Mouse (Mus musculus): ENCODE data around the gene Oxt. TPM values are rescaled to one million over a fixed set of nuclear protein-coding genes. Genes with fewer than 3 reads are reported as not detected.

The Oxt gene
- total and polyA plus RNA-seq, 2 experiments = not detected

DNA sequence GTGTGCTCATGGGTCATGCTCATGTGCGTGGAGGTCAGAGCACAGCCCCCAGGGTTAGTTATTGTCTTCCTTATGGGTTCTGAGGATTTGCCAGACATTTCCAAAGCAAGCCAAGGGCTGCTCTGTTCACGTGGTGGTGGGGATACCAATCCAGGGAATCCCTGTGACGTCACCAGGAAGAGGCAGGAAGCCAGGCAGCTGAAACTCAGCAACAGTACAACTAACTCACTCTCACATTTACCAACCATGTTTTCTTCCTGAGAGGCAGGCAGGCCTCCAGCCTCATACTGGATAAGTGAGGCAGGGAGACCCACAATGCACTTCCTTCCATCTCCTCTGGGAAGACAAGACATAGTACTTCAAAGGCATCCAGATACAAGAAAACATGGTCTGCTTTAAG lies 22.4 kb downstream of the Oxt start:
- Histone ChIP-seq H3K79me2 (ENCODE audit: control insufficient read depth, insufficient read depth, low read length) (no peaks in the 10 kb centered on the region), H3K36me3 (ENCODE audit: control insufficient read depth, insufficient read depth, low read length) (peaks cover 21% of the 10 kb centered on the region), H3K27me3 (ENCODE audit: control insufficient read depth, insufficient read depth, low read length) (no peaks in the 10 kb centered on the region), H3K9ac (ENCODE audit: low read depth, low read length) (no peak overlapping the region), H3K27ac (replicated peaks; ENCODE audit: insufficient read depth, low read depth, low read length) (no peak overlapping the region), H3K4me1 (ENCODE audit: control insufficient read depth, insufficient read depth, low read length) (no peaks in the 10 kb centered on the region), H3K4me3 (ENCODE audit: insufficient read depth, low read depth, low read length) (no peak overlapping the region)
- TF ChIP-seq CTCF (IDR thresholded peaks at IDR 0.05; ENCODE audit: low read depth, low read length) = no peak
- TF ChIP-seq POLR2A (IDR thresholded peaks at IDR 0.05; ENCODE audit: extremely low read depth, insufficient read depth, low read length) = no peak
- no peak for DNase-seq (ENCODE audit: extremely low read depth, low read depth, low spot score)
- 65% methylated on average over 3 of the region's 3 CpGs for WGBS

DNA sequence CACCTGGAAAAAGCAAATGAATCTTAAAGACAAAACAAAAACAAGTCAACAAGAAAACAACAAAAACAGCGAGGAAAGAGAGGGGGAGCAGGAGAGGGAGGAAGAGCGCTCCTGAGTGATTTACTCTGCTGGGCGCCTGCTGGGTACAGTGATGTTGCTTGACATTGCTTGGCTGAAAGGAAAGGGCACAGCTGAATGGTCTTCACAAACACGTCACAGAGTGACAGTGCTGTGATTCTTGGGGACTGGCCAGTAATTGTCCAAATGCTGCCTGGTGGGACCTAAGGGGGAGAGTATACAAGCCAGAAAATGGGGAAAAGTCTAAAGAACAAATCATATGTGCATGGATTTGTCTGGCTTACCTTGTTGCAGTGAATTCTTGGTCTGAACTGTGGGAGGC lies 26.2 kb downstream of the Oxt start:
- H3K27ac ChIP-seq (replicated peaks; ENCODE audit: insufficient read depth, low read depth, low read length) = no peak overlapping the region
- H3K79me2 ChIP-seq (ENCODE audit: control insufficient read depth, insufficient read depth, low read length) = no peaks in the 10 kb centered on the region
- 94% methylated on average over 4 of the region's 4 CpGs for WGBS
- no peaks in the 10 kb centered on the region for H3K4me1 ChIP-seq (ENCODE audit: control insufficient read depth, insufficient read depth, low read length)
- TF ChIP-seq POLR2A (IDR thresholded peaks at IDR 0.05; ENCODE audit: extremely low read depth, insufficient read depth, low read length) (no peak), CTCF (IDR thresholded peaks at IDR 0.05; ENCODE audit: low read depth, low read length) (no peak)
- peaks cover 20% of the 10 kb centered on the region for H3K36me3 ChIP-seq (ENCODE audit: control insufficient read depth, insufficient read depth, low read length)
- no peak overlapping the region for H3K9ac ChIP-seq (ENCODE audit: low read depth, low read length)
- H3K4me3 ChIP-seq (ENCODE audit: insufficient read depth, low read depth, low read length) = no peak overlapping the region
- H3K27me3 ChIP-seq (ENCODE audit: control insufficient read depth, insufficient read depth, low read length) = no peaks in the 10 kb centered on the region
- no peak for DNase-seq (ENCODE audit: extremely low read depth, low read depth, low spot score)

DNA sequence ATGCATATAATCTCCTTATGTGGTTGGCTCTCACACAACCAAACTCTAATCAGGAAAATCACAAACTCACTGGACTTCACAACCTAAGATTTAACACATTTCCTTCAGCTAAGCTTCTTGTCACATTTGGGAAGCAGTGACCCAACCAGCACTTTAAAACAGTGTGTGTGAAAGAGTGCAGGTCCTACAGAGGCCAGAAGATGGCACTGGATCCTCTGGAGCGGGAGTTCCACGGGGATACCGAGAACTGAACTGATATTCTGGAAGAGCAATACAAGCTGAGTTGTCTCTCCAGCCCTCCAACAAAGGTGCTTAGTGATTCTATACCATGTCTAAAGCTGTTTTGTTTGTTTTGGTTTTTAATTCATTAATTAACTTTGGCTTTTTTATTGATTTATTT lies 37.1 kb downstream of the Oxt start:
- H3K9ac ChIP-seq (ENCODE audit: low read depth, low read length) = no peak overlapping the region
- no peak overlapping the region for H3K4me3 ChIP-seq (ENCODE audit: insufficient read depth, low read depth, low read length)
- peak; percentile 24 for DNase-seq (ENCODE audit: extremely low read depth, low read depth, low spot score)
- TF ChIP-seq CTCF (IDR thresholded peaks at IDR 0.05; ENCODE audit: low read depth, low read length) (peak; percentile 52; the same call in 1 of the 2 replicates), POLR2A (IDR thresholded peaks at IDR 0.05; ENCODE audit: extremely low read depth, insufficient read depth, low read length) (no peak)
- WGBS = 75% methylated on average over 3 of the region's 3 CpGs
- no peaks in the 10 kb centered on the region for H3K4me1 ChIP-seq (ENCODE audit: control insufficient read depth, insufficient read depth, low read length)
- no peaks in the 10 kb centered on the region for H3K27me3 ChIP-seq (ENCODE audit: control insufficient read depth, insufficient read depth, low read length)
- H3K36me3 ChIP-seq (ENCODE audit: control insufficient read depth, insufficient read depth, low read length) = peaks cover 20% of the 10 kb centered on the region
- no peak overlapping the region for H3K27ac ChIP-seq (replicated peaks; ENCODE audit: insufficient read depth, low read depth, low read length)
- H3K79me2 ChIP-seq (ENCODE audit: control insufficient read depth, insufficient read depth, low read length) = no peaks in the 10 kb centered on the region

DNA sequence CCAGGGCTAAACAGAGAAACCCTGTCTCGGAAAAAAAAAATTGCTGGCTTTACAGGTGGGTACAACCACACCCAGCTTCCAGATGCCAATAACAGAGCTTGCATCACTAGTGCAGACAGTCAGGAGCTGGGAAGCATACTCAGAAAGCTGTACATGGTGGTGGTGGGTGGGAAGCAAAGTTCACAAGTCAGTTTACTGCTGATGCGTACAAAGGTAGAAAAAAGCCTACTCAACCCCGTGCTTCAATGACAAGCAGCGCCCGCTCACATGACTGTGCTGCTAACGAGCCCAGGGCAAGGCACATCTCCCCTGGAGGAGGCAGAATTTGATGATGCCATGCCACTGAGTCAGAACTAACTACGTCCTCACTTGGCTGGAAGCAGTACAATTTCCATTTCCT lies 43.0 kb downstream of the Oxt start:
- DNase-seq (ENCODE audit: extremely low read depth, low read depth, low spot score) = no peak
- WGBS = 77% methylated on average over 7 of the region's 7 CpGs
- Histone ChIP-seq H3K9ac (ENCODE audit: low read depth, low read length) (no peak overlapping the region), H3K4me1 (ENCODE audit: control insufficient read depth, insufficient read depth, low read length) (no peaks in the 10 kb centered on the region), H3K27me3 (ENCODE audit: control insufficient read depth, insufficient read depth, low read length) (no peaks in the 10 kb centered on the region), H3K4me3 (ENCODE audit: insufficient read depth, low read depth, low read length) (no peak overlapping the region), H3K36me3 (ENCODE audit: control insufficient read depth, insufficient read depth, low read length) (peaks cover 26% of the 10 kb centered on the region), H3K79me2 (ENCODE audit: control insufficient read depth, insufficient read depth, low read length) (peaks cover 3% of the 10 kb centered on the region; the same call in 1 of the 2 replicates), H3K27ac (replicated peaks; ENCODE audit: insufficient read depth, low read depth, low read length) (no peak overlapping the region)
- TF ChIP-seq POLR2A (IDR thresholded peaks at IDR 0.05; ENCODE audit: extremely low read depth, insufficient read depth, low read length) (no peak), CTCF (IDR thresholded peaks at IDR 0.05; ENCODE audit: low read depth, low read length) (no peak)

Other genes starting within 250 kb of the Oxt start
- gene Cpxm1, start 178.6 kb upstream of the Oxt start, total RNA-seq (2014; rRNA removed) = 0.46 and 0.54 TPM in 2 replicates
- 1.4 and 1.6 TPM in 2 replicates for gene Cpxm1, start 178.6 kb upstream of the Oxt start, polyA plus RNA-seq (2012; rRNA removed)
- not detected in 2 replicates for gene Gm28372, start 170.9 kb upstream of the Oxt start, total RNA-seq (2014; rRNA removed)
- not detected in 2 replicates for gene Gm28372, start 170.9 kb upstream of the Oxt start, polyA plus RNA-seq (2012; rRNA removed)
- gene 1700020A23Rik, start 170.9 kb upstream of the Oxt start, total RNA-seq (2014; rRNA removed) = not detected in 2 replicates
- not detected in 2 replicates for gene 1700020A23Rik, start 170.9 kb upstream of the Oxt start, polyA plus RNA-seq (2012; rRNA removed)
- gene Tmem239, start 169.7 kb upstream of the Oxt start, total RNA-seq (2014; rRNA removed) = not detected in 2 replicates
- gene Tmem239, start 169.7 kb upstream of the Oxt start, polyA plus RNA-seq (2012; rRNA removed) = not detected in 2 replicates
- gene Vps16, start 151.8 kb upstream of the Oxt start, total RNA-seq (2014; rRNA removed) = 25.6 and 27.2 TPM in 2 replicates
- gene Vps16, start 151.8 kb upstream of the Oxt start, polyA plus RNA-seq (2012; rRNA removed) = 22.6 and 43.2 TPM in 2 replicates
- gene Pced1a, start 151.5 kb upstream of the Oxt start, total RNA-seq (2014; rRNA removed) = 6.3 and 7.2 TPM in 2 replicates
- 23.3 and 29.0 TPM in 2 replicates for gene Pced1a, start 151.5 kb upstream of the Oxt start, polyA plus RNA-seq (2012; rRNA removed)
- gene Ptpra, start 125.9 kb upstream of the Oxt start, total RNA-seq (2014; rRNA removed) = 24.8 and 25.9 TPM in 2 replicates
- 19.6 and 23.9 TPM in 2 replicates for gene Ptpra, start 125.9 kb upstream of the Oxt start, polyA plus RNA-seq (2012; rRNA removed)
- gene Mrps26, start 12.4 kb upstream of the Oxt start, total RNA-seq (2014; rRNA removed) = 10.9 and 15.7 TPM in 2 replicates
- gene Mrps26, start 12.4 kb upstream of the Oxt start, polyA plus RNA-seq (2012; rRNA removed) = 38.1 and 38.4 TPM in 2 replicates
- gene Avp, start 6.4 kb downstream of the Oxt start, total RNA-seq (2014; rRNA removed) = not detected in 2 replicates
- not detected in 2 replicates for gene Avp, start 6.4 kb downstream of the Oxt start, polyA plus RNA-seq (2012; rRNA removed)
- 6.3 and 6.7 TPM in 2 replicates for gene Fastkd5, start 53.9 kb downstream of the Oxt start, total RNA-seq (2014; rRNA removed)
- gene Fastkd5, start 53.9 kb downstream of the Oxt start, polyA plus RNA-seq (2012; rRNA removed) = 2.0 and 2.1 TPM in 2 replicates
- 1.0 and 1.8 TPM in 2 replicates for gene Ubox5, start 53.9 kb downstream of the Oxt start, total RNA-seq (2014; rRNA removed)
- gene Ubox5, start 53.9 kb downstream of the Oxt start, polyA plus RNA-seq (2012; rRNA removed) = 3.4 and 3.7 TPM in 2 replicates
- gene Lzts3, start 66.6 kb downstream of the Oxt start, total RNA-seq (2014; rRNA removed) = 8.0 and 11.3 TPM in 2 replicates
- gene Lzts3, start 66.6 kb downstream of the Oxt start, polyA plus RNA-seq (2012; rRNA removed) = 26.9 and 30.7 TPM in 2 replicates
- gene Ddrgk1, start 88.5 kb downstream of the Oxt start, total RNA-seq (2014; rRNA removed) = 67.1 and 86.0 TPM in 2 replicates
- 138 and 165 TPM in 2 replicates for gene Ddrgk1, start 88.5 kb downstream of the Oxt start, polyA plus RNA-seq (2012; rRNA removed)
- 30.9 and 33.8 TPM in 2 replicates for gene Itpa, start 91.4 kb downstream of the Oxt start, total RNA-seq (2014; rRNA removed)
- gene Itpa, start 91.4 kb downstream of the Oxt start, polyA plus RNA-seq (2012; rRNA removed) = 22.3 and 24.1 TPM in 2 replicates
- not detected in 2 replicates for gene Slc4a11, start 121.3 kb downstream of the Oxt start, total RNA-seq (2014; rRNA removed)
- gene Slc4a11, start 121.3 kb downstream of the Oxt start, polyA plus RNA-seq (2012; rRNA removed) = 0.34 and 0.36 TPM in 2 replicates